Mouse (Mus musculus) retina, adult 2 months (tissue): Measurements from ENCODE around the gene Rbbp5.

ENCODE experiments used
- DNase-seq: peaks from one replicate; pipeline ENCODE4 v3.0.0-alpha.2; 2012; ENCODE audit warnings: low read depth, low spot score

The Rbbp5 gene

GRCm38 (mm10) chr1:132500535-132500934 lies 23.4 kb downstream of the Rbbp5 start:
- no peak for DNase-seq

GRCm38 (mm10) chr1:132505155-132505554 lies 28.0 kb downstream of the Rbbp5 start:
- no peak for DNase-seq

GRCm38 (mm10) chr1:132506058-132506457 lies 28.9 kb downstream of the Rbbp5 start, which contains the start of gene Tmem81:
Tmem81 (plus strand) TSS chr1:132506230.
- DNase-seq: no peak

GRCm38 (mm10) chr1:132506656-132507055 lies 29.5 kb downstream of the Rbbp5 start:
- no peak for DNase-seq

GRCm38 (mm10) chr1:132509771-132510170 lies 32.6 kb downstream of the Rbbp5 start:
- DNase-seq: no peak

GRCm38 (mm10) chr1:132511521-132511920 lies 34.4 kb downstream of the Rbbp5 start:
- no peak for DNase-seq

- no peak for DNase-seq
Measured at GRCm38 (mm10) chr1:132512106-132512505, 34.9 kb downstream of the Rbbp5 start.

- no peak for DNase-seq
Measured at GRCm38 (mm10) chr1:132515339-132515738, 38.2 kb downstream of the Rbbp5 start.

- DNase-seq: no peak
Measured at GRCm38 (mm10) chr1:132516776-132517175, 39.6 kb downstream of the Rbbp5 start.

- DNase-seq: no peak
Measured at GRCm38 (mm10) chr1:132518621-132519020, 41.5 kb downstream of the Rbbp5 start.

- no peak for DNase-seq
Measured at GRCm38 (mm10) chr1:132519734-132520133, 42.6 kb downstream of the Rbbp5 start.

- DNase-seq: peak; percentile 64
Measured at GRCm38 (mm10) chr1:132520764-132521163, 43.6 kb downstream of the Rbbp5 start.

GRCm38 (mm10) chr1:132523048-132523447 lies 45.9 kb downstream of the Rbbp5 start:
- DNase-seq: no peak

GRCm38 (mm10) chr1:132523920-132524319 lies 46.8 kb downstream of the Rbbp5 start:
- no peak for DNase-seq

- peak; percentile 60 for DNase-seq
Measured at GRCm38 (mm10) chr1:132525832-132526231, 48.7 kb downstream of the Rbbp5 start.

GRCm38 (mm10) chr1:132528071-132528470 lies 50.9 kb downstream of the Rbbp5 start:
- DNase-seq: no peak

- DNase-seq: no peak
Measured at GRCm38 (mm10) chr1:132528647-132529334, 51.6 kb downstream of the Rbbp5 start.

- DNase-seq: no peak
Measured at GRCm38 (mm10) chr1:132530631-132531191, 53.5 kb downstream of the Rbbp5 start.

- no peak for DNase-seq
Measured at GRCm38 (mm10) chr1:132532521-132532920, 55.4 kb downstream of the Rbbp5 start.

- no peak for DNase-seq
Measured at GRCm38 (mm10) chr1:132533840-132534239, 56.7 kb downstream of the Rbbp5 start.

GRCm38 (mm10) chr1:132535541-132535940 lies 58.4 kb downstream of the Rbbp5 start:
- no peak for DNase-seq

GRCm38 (mm10) chr1:132536416-132536815 lies 59.3 kb downstream of the Rbbp5 start:
- DNase-seq: no peak

- DNase-seq: no peak
Measured at GRCm38 (mm10) chr1:132537736-132538135, 60.6 kb downstream of the Rbbp5 start.
